ENCODE assay signal across 8 mouse cellular contexts in the genomic region with DNA sequence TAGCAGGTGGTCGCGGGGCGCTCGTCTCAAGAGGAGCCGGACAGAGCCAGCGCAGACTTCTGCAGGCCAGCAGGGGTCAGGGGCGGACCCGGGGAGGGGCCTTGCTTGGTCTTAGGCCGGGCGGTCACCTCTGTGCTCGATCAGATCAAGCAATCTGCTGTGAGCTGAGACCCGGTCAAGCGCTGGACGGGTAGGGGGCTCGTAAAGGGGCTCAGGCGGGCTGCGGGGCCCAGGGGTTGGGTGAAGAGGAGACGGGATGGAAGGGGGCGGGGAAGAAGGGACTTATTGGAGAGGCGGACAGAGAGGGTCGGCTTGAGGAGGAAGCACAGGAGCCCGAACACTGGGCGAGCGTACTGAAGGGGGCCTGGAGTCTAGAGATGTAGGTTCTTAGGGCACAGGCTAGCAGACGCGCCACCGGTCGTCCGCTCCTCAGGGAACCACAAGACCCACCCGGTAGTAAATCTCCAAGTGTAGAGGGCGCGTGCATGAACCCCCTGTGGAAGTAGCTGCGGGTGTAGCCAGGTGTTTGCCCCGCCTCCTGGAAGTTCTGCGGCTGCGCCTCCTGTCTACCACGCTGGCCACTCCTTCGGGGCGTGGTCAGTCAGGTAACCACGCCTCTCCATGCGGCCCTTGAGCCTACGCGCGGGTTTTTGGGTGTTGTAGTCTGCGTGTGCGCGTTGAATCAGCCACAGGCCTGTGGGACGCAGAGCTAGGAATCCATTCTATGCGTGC. TPM values are rescaled to one million over a fixed set of nuclear protein-coding genes. Genes with fewer than 3 reads are reported as not detected.
DNase-seq lines count a peak whose midpoint lies in the region; ATAC-seq and TF ChIP-seq lines count a peak whose summit lies in the region.

No protein-coding gene starts in this region.

- H3K9ac ChIP-seq in forebrain, embryonic 16.5 days (replicated peaks; ENCODE audit: low read depth, low read length): peak overlapping the region; percentile 76
- peak overlapping the region; percentile 65 for H3K9ac ChIP-seq in lung, embryonic 14.5 days

- H3K4me2 ChIP-seq in forebrain, embryonic 16.5 days (ENCODE audit: low read length): peak overlapping the region; percentile 78
- peak overlapping the region; percentile 95 for H3K4me2 ChIP-seq in lung, embryonic 14.5 days

- peak; percentile 89 for DNase-seq in G1E (ENCODE audit: low spot score)
- DNase-seq in cerebellum, adult 18-20 months: peak; percentile 98
- peak; percentile 87 to 89 for DNase-seq in heart, postnatal 36 days
- peak; percentile 94 to 95 for DNase-seq in layer of hippocampus, adult 2 months (ENCODE audit: low spot score in 2 of 2)
- peak; percentile 99 for DNase-seq in lung, embryonic 14.5 days
- DNase-seq in thymus, adult 2 months: peak; percentile 97

- TF ChIP-seq POLR2A in olfactory bulb, adult 2 months (IDR thresholded peaks at IDR 0.05; ENCODE audit: insufficient read depth, low read depth, low read length): peak; percentile 69
- peak; percentile 72; the same call in 1 of the 2 replicates for TF ChIP-seq POLR2A in thymus, adult 2 months (IDR thresholded peaks at IDR 0.05; ENCODE audit: control insufficient read depth, extremely low read depth, insufficient read depth, low read length, poor library complexity)

- peaks cover 31% of the 10 kb centered on the region for H3K36me3 ChIP-seq in G1E (replicated peaks)
- no peaks in the 10 kb centered on the region for H3K36me3 ChIP-seq in forebrain, embryonic 16.5 days (ENCODE audit: control insufficient read depth, insufficient read depth)
- no peaks in the 10 kb centered on the region for H3K36me3 ChIP-seq in lung, embryonic 14.5 days (ENCODE audit: insufficient read depth)
- H3K36me3 ChIP-seq in thymus, adult 2 months (ENCODE audit: control insufficient read depth, insufficient read depth, low read length): no peaks in the 10 kb centered on the region

- WGBS in forebrain, embryonic 16.5 days: under 1% methylated on average over 49 of the region's 49 CpGs
- WGBS in lung, embryonic 14.5 days: under 1% methylated on average over 49 of the region's 49 CpGs
- 1% methylated on average over 49 of the region's 49 CpGs for WGBS in olfactory bulb, adult 2 months
- 2% methylated on average over 49 of the region's 49 CpGs for WGBS in thymus, adult 2 months

- peak overlapping the region; percentile 72 for H3K27ac ChIP-seq in forebrain, embryonic 16.5 days (ENCODE audit: low read length)
- peak overlapping the region; percentile 88 for H3K27ac ChIP-seq in layer of hippocampus, adult 2 months
- H3K27ac ChIP-seq in lung, embryonic 14.5 days (ENCODE audit: low read depth): no peak overlapping the region
- H3K27ac ChIP-seq in olfactory bulb, adult 2 months (ENCODE audit: insufficient read depth, low read depth, low read length): peak overlapping the region; percentile 65
- no peak overlapping the region for H3K27ac ChIP-seq in thymus, adult 2 months (ENCODE audit: control insufficient read depth, insufficient read depth, low read length)

- peaks cover 28% of the 10 kb centered on the region for H3K27me3 ChIP-seq in G1E (ENCODE audit: insufficient read depth, low read length)
- H3K27me3 ChIP-seq in forebrain, embryonic 16.5 days (replicated peaks; ENCODE audit: control insufficient read depth, insufficient read depth, low read length): no peaks in the 10 kb centered on the region
- no peaks in the 10 kb centered on the region for H3K27me3 ChIP-seq in lung, embryonic 14.5 days (ENCODE audit: insufficient read depth, low read length)
- H3K27me3 ChIP-seq in thymus, adult 2 months (ENCODE audit: control insufficient read depth, insufficient read depth, low read length): no peaks in the 10 kb centered on the region

- intact Hi-C loops in heart, postnatal 36 days (cut with DNase I): no loop called here

- peaks cover 60% of the 10 kb centered on the region for H3K4me1 ChIP-seq in G1E (ENCODE audit: insufficient read depth, low read depth, low read length)
- peaks cover 15% of the 10 kb centered on the region for H3K4me1 ChIP-seq in forebrain, embryonic 16.5 days (replicated peaks; ENCODE audit: control insufficient read depth, insufficient read depth, low read length)
- peaks cover 12% of the 10 kb centered on the region for H3K4me1 ChIP-seq in lung, embryonic 14.5 days (ENCODE audit: insufficient read depth)
- H3K4me1 ChIP-seq in olfactory bulb, adult 2 months (ENCODE audit: control insufficient read depth, insufficient read depth, low read length): peaks cover 40% of the 10 kb centered on the region
- peaks cover 23% of the 10 kb centered on the region for H3K4me1 ChIP-seq in thymus, adult 2 months (replicated peaks; ENCODE audit: control insufficient read depth, insufficient read depth, low read length)

- TF ChIP-seq CTCF in G1E (IDR thresholded peaks at IDR 0.05; ENCODE audit: low read depth, low read length): no peak
- TF ChIP-seq CTCF in layer of hippocampus, adult 2 months (conservative IDR thresholded peaks at IDR 0.05): peak; percentile 26
- TF ChIP-seq CTCF in lung, embryonic 14.5 days (IDR thresholded peaks at IDR 0.05; ENCODE audit: low read depth): peak; percentile 47; the same call in 1 of the 2 replicates
- TF ChIP-seq CTCF in olfactory bulb, adult 2 months (IDR thresholded peaks at IDR 0.05; ENCODE audit: insufficient read depth, low read depth, low read length): no peak
- TF ChIP-seq CTCF in thymus, adult 2 months (IDR thresholded peaks at IDR 0.05; ENCODE audit: borderline replicate concordance, control insufficient read depth, extremely low read depth, insufficient read depth, low read length, poor library complexity): no peak; the same call in 1 of the 2 replicates

- no peaks in the 10 kb centered on the region for H3K9me3 ChIP-seq in G1E (replicated peaks)
- no peaks in the 10 kb centered on the region for H3K9me3 ChIP-seq in forebrain, embryonic 16.5 days (ENCODE audit: control insufficient read depth, low read length)
- no peaks in the 10 kb centered on the region for H3K9me3 ChIP-seq in lung, embryonic 14.5 days (ENCODE audit: low read depth, low read length)

- peak; percentile 88 for ATAC-seq in G1E (ENCODE audit: extremely low read depth, insufficient number of reproducible peaks, low FRiP score, poor library complexity, severe bottlenecking)
- ATAC-seq in forebrain, embryonic 16.5 days: peak; percentile 96
- peak; percentile 89 for ATAC-seq in lung, embryonic 14.5 days (ENCODE audit: insufficient read depth)

- H3K4me3 ChIP-seq in G1E (ENCODE audit: low read depth, low read length): peak overlapping the region; percentile 77
- peak overlapping the region; percentile 78 for H3K4me3 ChIP-seq in forebrain, embryonic 16.5 days (replicated peaks; ENCODE audit: low read length)
- peak overlapping the region; percentile 76 for H3K4me3 ChIP-seq in layer of hippocampus, adult 2 months
- H3K4me3 ChIP-seq in lung, embryonic 14.5 days (ENCODE audit: low read depth, low read length): peak overlapping the region; percentile 61
- peak overlapping the region; percentile 72 for H3K4me3 ChIP-seq in olfactory bulb, adult 2 months (ENCODE audit: insufficient read depth, low read depth, low read length)
- H3K4me3 ChIP-seq in thymus, adult 2 months (ENCODE audit: control insufficient read depth, insufficient read depth, low read length): peak overlapping the region; percentile 77

RNA-seq across cellular contexts. Expression of a gene that starts 0.7 kb away (rescaled TPM):
- 9.8 and 18.1 TPM in 2 replicates for total RNA-seq in G1E (2014; fragmentation: Nextera tagmentation)
- 10.5 and 11.8 TPM in 2 replicates for total RNA-seq in G1E (2017)
- 33.6 and 39.0 TPM in 2 replicates for polyA plus RNA-seq in G1E (2012)
- 39.0 and 39.2 TPM in 2 replicates for polyA plus RNA-seq in forebrain, embryonic 16.5 days (2015; fragmentation: Nextera tagmentation; extraction: Ambion mirVana)
- 1 to 10 TPM; 4.1 to 8.8 TPM for total RNA-seq in heart, postnatal 36 days (2021)
- 10 to 100 TPM; 21.1 to 21.6 TPM for total RNA-seq in layer of hippocampus, adult 2 months (2021)
- polyA plus RNA-seq in lung, embryonic 14.5 days (2014; fragmentation: Nextera tagmentation; extraction: Ambion mirVana): 26.5 and 31.0 TPM in 2 replicates
- not detected in 2 replicates for polyA plus RNA-seq in olfactory bulb, adult 2 months (2012; ENCODE audit: insufficient read depth, insufficient read length, low replicate concordance, missing spikeins)
- 97.7 and 110 TPM in 2 replicates for polyA plus RNA-seq in thymus, adult 2 months (2012; rRNA removed)

Comparison
In these comparisons a context has a peak if more than half of its experiments do, and no peak if none do; other contexts are left out.
1. CTCF ChIP-seq: peak in layer of hippocampus, adult 2 months (single experiment) and lung, embryonic 14.5 days (single experiment); none in G1E (single experiment), olfactory bulb, adult 2 months (single experiment) and thymus, adult 2 months (single experiment).
2. H3K27ac ChIP-seq: peak in forebrain, embryonic 16.5 days (single experiment), layer of hippocampus, adult 2 months (single experiment) and olfactory bulb, adult 2 months (single experiment); none in lung, embryonic 14.5 days (single experiment) and thymus, adult 2 months (single experiment).
3. RNA of a gene that starts 0.7 kb away (polyA plus RNA-seq): 97.7 to 110 TPM in thymus, adult 2 months, 39.0 to 39.2 TPM in forebrain, embryonic 16.5 days, 33.6 to 39.0 TPM in G1E and 26.5 to 31.0 TPM in lung, embryonic 14.5 days; not detected in olfactory bulb, adult 2 months; every median in the first group is over 10 times any median in the second.
4. Peak in every context shown above with its lines, with median percentiles within 50 percentile points of each other: ATAC-seq, DNase-seq and H3K4me3 ChIP-seq.